Mouse (Mus musculus): Measurements from ENCODE around the gene Fam189a1.
A peak's percentile ranks its signal among the peaks of the same experiment; 100 is the strongest.

The Fam189a1 gene

GRCm38 (mm10) chr7:64725967-64726695 lies 430.2 kb downstream of the Fam189a1 start:
- DNase-seq, result no peak

- DNase-seq, result no peak
Observed at GRCm38 (mm10) chr7:64724409-64724808, 432.0 kb downstream of the Fam189a1 start.

DNA sequence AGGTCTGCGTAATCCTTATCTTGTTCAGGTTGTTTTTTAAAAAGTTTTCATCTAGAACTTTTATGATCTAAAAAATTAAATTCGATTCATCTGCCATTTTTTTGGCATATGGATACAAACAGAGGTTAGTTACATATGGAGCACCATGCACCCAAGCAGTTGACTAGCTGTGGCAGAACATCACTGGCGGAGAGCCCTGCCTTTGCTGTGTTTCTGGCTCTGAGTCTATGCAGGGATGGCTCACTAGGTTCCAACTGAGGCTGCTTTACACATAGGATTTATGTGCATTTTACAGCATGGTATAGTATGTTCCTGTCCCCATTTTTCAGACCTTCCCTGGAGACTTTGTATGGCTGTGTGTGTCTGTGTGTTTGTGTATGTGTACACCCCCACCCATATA lies 433.1 kb downstream of the Fam189a1 start:
- DNase-seq, result no peak

GRCm38 (mm10) chr7:64716286-64716685 lies 440.1 kb downstream of the Fam189a1 start:
- no peak for DNase-seq

- DNase-seq, result peak; percentile 60
Observed at GRCm38 (mm10) chr7:64709520-64710262, 446.7 kb downstream of the Fam189a1 start.

- no peak for DNase-seq
Observed at GRCm38 (mm10) chr7:64708176-64708575, 448.2 kb downstream of the Fam189a1 start.

Measured in cerebellum, adult 11 months (tissue).